Mouse (Mus musculus) forebrain, embryonic 16.5 days (tissue): ENCODE data around the gene Cops6. TPM values are rescaled to one million over a fixed set of nuclear protein-coding genes. Genes with fewer than 3 reads are reported as not detected.

Experiments used
- ATAC-seq: fragments of 200-750 bp; cut with Nextera tagmentation; 2 replicates; pipeline ENCODE4 v1.8.0; 2017; ENCODE audit warnings: mild to moderate bottlenecking, moderate library complexity
- H3K27ac ChIP-seq: fragments of 300-500 bp; sonication (generic); 2 replicates; pipeline ENCODE4 v1.5.1; 2014; ENCODE audit warnings: low read length, control low read depth
- H3K27me3 ChIP-seq: fragments of 300-500 bp; sonication (generic); replicated peaks from 2 replicates; pipeline ENCODE4 v1.6.1; 2014; ENCODE audit warnings: low read length; ENCODE audit not compliant: control insufficient read depth, insufficient read depth
- H3K36me3 ChIP-seq: fragments of 300-500 bp; sonication (generic); 2 replicates; pipeline ENCODE4 v1.6.1; 2014; ENCODE audit not compliant: control insufficient read depth, insufficient read depth
- H3K4me1 ChIP-seq: fragments of 300-500 bp; sonication (generic); replicated peaks from 2 replicates; pipeline ENCODE4 v1.6.1; 2014; ENCODE audit warnings: low read length; ENCODE audit not compliant: control insufficient read depth, insufficient read depth
- H3K4me2 ChIP-seq: fragments of 300-500 bp; sonication (generic); 2 replicates; pipeline ENCODE4 v1.6.1; 2014; ENCODE audit warnings: mild to moderate bottlenecking, low read length, control low read depth
- H3K4me3 ChIP-seq: fragments of 300-500 bp; sonication (generic); replicated peaks from 2 replicates; pipeline ENCODE4 v1.5.1; 2014; ENCODE audit warnings: mild to moderate bottlenecking, low read length, control low read depth
- H3K9ac ChIP-seq: fragments of 300-500 bp; sonication (generic); replicated peaks from 2 replicates; pipeline ENCODE4 v1.6.1; 2014; ENCODE audit warnings: low read depth, low read length, control low read depth
- H3K9me3 ChIP-seq: fragments of 300-500 bp; sonication (generic); 2 replicates; pipeline ENCODE4 v1.6.1; 2016; ENCODE audit warnings: low read length; ENCODE audit not compliant: control insufficient read depth
- WGBS: fragments of 180-500 bp; shearing (Covaris S2); extraction: QIAGEN DNeasy Blood & Tissue Kit; methylation state at CpG from one replicate; pipeline ENCODE4 v1.1.7; 2014; 5-methylcytosine and 5-hydroxymethylcytosine counted together
- polyA plus RNA-seq: library from polyadenylated mRNA; unstranded; fragments of >200 nt; fragmentation: Nextera tagmentation; extraction: Ambion mirVana; gene quantifications from 2 replicates; pipeline ENCODE4 v1.2.1, GENCODE M21; 2015

The Cops6 gene
- polyA plus RNA-seq, 1 experiment from 2014 or later = 305 TPM

- H3K4me1 ChIP-seq = peaks cover 7% of the 10 kb centered on the region; the same call in 1 of the 2 replicates
- 80% methylated on average over 3 of the region's 3 CpGs for WGBS
- H3K9me3 ChIP-seq = no peaks in the 10 kb centered on the region
- peak overlapping the region; percentile 97; the same call in 1 of the 2 replicates for H3K9ac ChIP-seq
- H3K27ac ChIP-seq = no peak overlapping the region
- H3K4me3 ChIP-seq = peak overlapping the region; percentile 85
- no peak for ATAC-seq
- H3K27me3 ChIP-seq = no peaks in the 10 kb centered on the region
- peak overlapping the region; percentile 81 for H3K4me2 ChIP-seq
- H3K36me3 ChIP-seq = peaks cover 15% of the 10 kb centered on the region
Measured at GRCm38 (mm10) chr5:138154390-138154789, 6.5 kb upstream of the Cops6 start.

GRCm38 (mm10) chr5:138155443-138155976 lies 5.4 kb upstream of the Cops6 start, which contains the start of gene Zfp113:
TSS of gene Zfp113 (minus strand) at chr5:138155744.
- WGBS = under 1% methylated on average over 31 of the region's 31 CpGs
- H3K4me3 ChIP-seq = peak within 1 kb of the TSS; percentile 85
- H3K9me3 ChIP-seq = no peaks in the 10 kb centered on the region
- peak within 1 kb of the TSS; percentile 81 for H3K4me2 ChIP-seq
- peak within 1 kb of the TSS; percentile 97 for H3K27ac ChIP-seq
- H3K27me3 ChIP-seq = no peaks in the 10 kb centered on the region
- H3K4me1 ChIP-seq = peaks cover 11% of the 10 kb centered on the region
- peak within 1 kb of the TSS; percentile 97 for H3K9ac ChIP-seq
- ATAC-seq = peak; percentile 99
- H3K36me3 ChIP-seq = peaks cover 12% of the 10 kb centered on the region

DNA sequence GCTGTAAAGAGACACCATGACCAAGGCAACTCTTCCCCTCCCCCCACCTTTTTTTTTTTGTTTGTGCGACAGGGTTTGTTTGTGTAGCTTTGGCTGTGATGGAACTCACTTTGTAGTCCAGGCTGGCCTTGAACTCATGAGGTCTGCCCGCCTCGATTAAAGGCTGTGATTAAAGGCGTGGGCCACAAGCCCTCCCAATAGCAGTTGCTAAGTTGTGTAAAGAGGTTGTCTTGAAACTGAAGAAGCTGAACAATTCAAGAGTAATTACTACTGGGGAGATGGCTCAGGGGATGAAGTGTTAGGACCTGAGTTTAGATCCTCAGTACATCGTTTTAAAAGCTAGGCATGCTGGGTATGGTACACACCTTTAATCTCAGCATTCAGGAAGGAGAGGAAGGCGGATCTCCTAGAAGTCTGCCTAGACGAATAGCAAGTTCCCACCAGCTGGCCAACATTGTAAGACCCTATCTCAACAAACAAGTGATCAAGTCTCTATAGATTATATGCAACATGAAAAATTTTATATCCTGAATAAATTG lies 578 bp upstream of the Cops6 start:
- Histone ChIP-seq H3K4me3 (peak overlapping the region; percentile 77), H3K27ac (peak overlapping the region; percentile 75)

GRCm38 (mm10) chr5:138163046-138163445 lies 2.2 kb downstream of the Cops6 start:
- Histone ChIP-seq H3K27ac (no peak overlapping the region), H3K27me3 (no peaks in the 10 kb centered on the region), H3K4me3 (no peak overlapping the region), H3K9me3 (no peaks in the 10 kb centered on the region), H3K9ac (no peak overlapping the region), H3K4me2 (no peak overlapping the region), H3K36me3 (peaks cover 45% of the 10 kb centered on the region), H3K4me1 (peaks cover 21% of the 10 kb centered on the region)
- ATAC-seq = no peak
- WGBS = 71% methylated on average over 6 of the region's 6 CpGs

More for the DNA sequence above, 578 bp upstream of the Cops6 start:
- ATAC-seq = no peak
- H3K4me2 ChIP-seq = peak overlapping the region; percentile 56
- H3K36me3 ChIP-seq = peaks cover 23% of the 10 kb centered on the region
- peak overlapping the region; percentile 70 for H3K9ac ChIP-seq
- H3K4me1 ChIP-seq = peaks cover 18% of the 10 kb centered on the region
- no peaks in the 10 kb centered on the region for H3K9me3 ChIP-seq
- H3K27me3 ChIP-seq = no peaks in the 10 kb centered on the region
- 70% methylated on average over 7 of the region's 7 CpGs for WGBS

GRCm38 (mm10) chr5:138163610-138164009 lies 2.7 kb downstream of the Cops6 start:
- 62% methylated on average over 10 of the region's 10 CpGs for WGBS
- Histone ChIP-seq H3K27me3 (no peaks in the 10 kb centered on the region), H3K9ac (no peak overlapping the region), H3K4me3 (no peak overlapping the region), H3K4me2 (no peak overlapping the region), H3K27ac (no peak overlapping the region), H3K36me3 (peaks cover 48% of the 10 kb centered on the region), H3K9me3 (no peaks in the 10 kb centered on the region), H3K4me1 (peaks cover 21% of the 10 kb centered on the region)
- ATAC-seq = no peak

DNA sequence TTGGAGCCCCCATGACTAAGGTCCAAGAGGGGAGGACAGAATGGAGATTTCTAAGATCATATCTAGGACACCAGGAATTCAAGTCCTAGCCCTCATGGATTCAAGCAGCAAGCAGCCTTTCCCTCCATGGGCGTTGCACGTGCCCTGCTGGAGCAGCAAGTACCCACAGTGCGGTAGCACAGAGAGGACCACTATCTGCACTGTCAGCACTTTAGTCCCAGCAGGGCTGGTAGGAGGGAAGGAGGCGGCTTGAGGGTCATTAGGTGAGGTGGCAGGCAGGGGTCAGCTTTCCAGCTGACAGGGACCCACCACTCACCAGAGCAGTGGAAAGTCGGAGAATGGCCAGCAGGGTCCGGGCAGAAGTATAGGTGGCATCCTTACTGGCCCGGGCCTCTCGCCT lies 4.7 kb downstream of the Cops6 start:
- Histone ChIP-seq H3K36me3 (peaks cover 48% of the 10 kb centered on the region), H3K4me2 (no peak overlapping the region), H3K4me3 (no peak overlapping the region), H3K9me3 (no peaks in the 10 kb centered on the region), H3K4me1 (peaks cover 27% of the 10 kb centered on the region), H3K27ac (no peak overlapping the region), H3K27me3 (no peaks in the 10 kb centered on the region), H3K9ac (no peak overlapping the region)
- WGBS = 82% methylated on average over 8 of the region's 8 CpGs
- ATAC-seq = no peak

DNA sequence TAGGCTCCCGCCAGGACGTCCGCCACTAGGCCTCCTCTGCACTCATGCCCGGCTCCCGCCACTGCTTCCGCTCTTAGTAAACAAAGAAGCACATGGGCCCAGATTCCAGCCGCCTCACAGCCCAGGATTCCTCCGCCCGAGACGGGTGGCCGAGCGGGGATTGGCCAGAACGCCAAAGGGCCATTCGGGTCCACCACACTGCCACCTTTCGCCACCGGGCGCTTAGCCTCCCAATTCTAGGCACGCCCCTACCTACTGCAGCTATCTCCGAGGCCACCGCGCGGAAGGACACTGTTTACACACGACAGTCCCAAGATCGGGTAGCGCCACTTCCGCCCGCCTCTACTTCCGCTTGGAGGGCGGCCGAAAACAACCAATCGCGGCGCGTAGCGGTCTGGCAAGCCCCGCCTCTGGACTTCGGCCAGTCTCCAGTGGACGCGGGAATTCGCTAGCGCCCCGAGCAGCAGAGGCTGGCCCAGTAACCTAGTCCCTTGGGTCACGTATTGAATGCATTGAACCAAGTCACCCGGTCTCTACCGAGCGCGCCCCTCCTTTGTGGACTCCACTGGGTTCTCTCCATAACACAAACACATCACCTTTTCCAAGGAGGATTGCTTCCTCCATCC lies 10.2 kb downstream of the Cops6 start:
- Histone ChIP-seq H3K36me3 (peaks cover 19% of the 10 kb centered on the region; the same call in 1 of the 2 replicates), H3K4me1 (peaks cover 26% of the 10 kb centered on the region), H3K9me3 (no peaks in the 10 kb centered on the region), H3K27ac (peak overlapping the region; percentile 98), H3K4me2 (peak overlapping the region; percentile 84), H3K4me3 (peak overlapping the region; percentile 87), H3K27me3 (no peaks in the 10 kb centered on the region), H3K9ac (peak overlapping the region; percentile 82)
- peak; percentile 80 for ATAC-seq
- WGBS = under 1% methylated on average over 47 of the region's 47 CpGs

DNA sequence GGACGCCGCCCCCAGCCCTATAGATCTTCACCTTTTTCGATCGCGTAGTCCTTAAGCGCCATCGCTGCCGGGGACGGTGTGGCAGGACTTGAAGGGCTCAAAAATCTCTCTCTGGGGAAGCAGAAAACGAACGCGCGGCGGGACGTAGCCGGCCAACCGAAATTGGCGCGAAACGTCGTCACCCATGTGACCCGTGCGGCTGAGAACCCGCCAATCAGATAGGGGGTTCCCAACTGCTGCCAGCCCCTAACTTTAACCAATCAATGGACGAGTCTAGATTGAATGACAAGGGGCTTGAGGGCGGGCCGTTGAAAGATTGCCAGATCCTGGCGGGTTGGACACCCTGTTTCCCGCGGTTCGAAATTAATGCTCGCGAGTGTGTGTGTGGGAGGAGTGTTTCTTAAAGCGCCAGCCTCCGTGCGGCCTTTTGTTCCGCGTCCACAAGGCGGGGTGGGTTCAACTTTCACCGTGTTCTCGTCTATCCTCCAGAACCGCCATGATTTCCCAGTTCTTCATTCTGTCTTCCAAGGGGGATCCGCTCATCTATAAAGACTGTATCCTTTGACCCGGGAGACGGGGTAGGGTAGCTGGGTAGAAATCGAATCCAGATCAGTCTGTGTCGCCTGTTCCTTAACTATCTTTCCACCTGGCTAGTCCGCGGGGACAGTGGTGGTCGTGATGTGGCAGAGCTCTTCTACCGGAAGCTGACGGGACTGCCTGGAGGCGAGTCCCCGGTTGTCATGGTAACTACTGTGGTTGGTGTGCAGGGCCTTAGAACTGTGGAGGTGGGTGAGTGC lies 11.0 kb downstream of the Cops6 start, which contains the start of the genes Ap4m1 and Mcm7:
Gene Ap4m1, plus strand, starts transcription at position 308 of the 797 bp plus-strand sequence.
Gene Mcm7, minus strand, starts transcription at position 728 of the 797 bp plus-strand sequence.
- 0% methylated on average over 54 of the region's 54 CpGs for WGBS
- Histone ChIP-seq H3K36me3 (peaks cover 13% of the 10 kb centered on the region), H3K27me3 (no peaks in the 10 kb centered on the region), H3K4me1 (peaks cover 26% of the 10 kb centered on the region), H3K9ac (peak within 1 kb of the TSS; percentile 82), H3K9me3 (no peaks in the 10 kb centered on the region), H3K4me2 (peak within 1 kb of the TSS; percentile 84), H3K27ac (peak within 1 kb of the TSS; percentile 98), H3K4me3 (peak within 1 kb of the TSS; percentile 87)
- peak; percentile 93 for ATAC-seq

- WGBS = 83% methylated on average over 3 of the region's 3 CpGs
- H3K27ac ChIP-seq = no peak overlapping the region
- no peaks in the 10 kb centered on the region for H3K27me3 ChIP-seq
- H3K9ac ChIP-seq = no peak overlapping the region
- H3K9me3 ChIP-seq = no peaks in the 10 kb centered on the region
- no peak overlapping the region for H3K4me2 ChIP-seq
- no peak overlapping the region for H3K4me3 ChIP-seq
- no peak for ATAC-seq
- H3K4me1 ChIP-seq = peaks cover 26% of the 10 kb centered on the region
- H3K36me3 ChIP-seq = peaks cover 7% of the 10 kb centered on the region
Measured at GRCm38 (mm10) chr5:138173217-138173616, 12.3 kb downstream of the Cops6 start.
